Mouse (Mus musculus) frontal cortex, adult 2 months (tissue): ENCODE data around the gene Rabepk. TPM values are rescaled to one million over a fixed set of nuclear protein-coding genes. Genes with fewer than 3 reads are reported as not detected.
"Not testable (repeated sequence)": the region's sequence is repeated elsewhere in the genome, so short reads cannot be mapped to it uniquely, and the experiment has no call there.

Experiments
- DNase-seq, 2 experiments: peaks; one replicate each; pipeline ENCODE4 v3.0.0; 2022; ENCODE audit warnings: low spot score in 1 of 2; ENCODE audit errors: extremely low spot score in 1 of 2
- polyA plus RNA-seq: library from polyadenylated mRNA; depleted of rRNA; stranded (reverse); fragments of >200 nt; gene quantifications from 2 replicates; pipeline ENCODE4 v1.2.3, GENCODE M21; 2012; rRNA removed

Gene Rabepk
- 37.0 and 38.3 TPM in 2 replicates for polyA plus RNA-seq

- peak; percentile 60 to 77 for DNase-seq
These were observed at the start of gene Rabepk for GRCm38 (mm10) chr2:34799357-34800256. Gene Rabepk, minus strand, starts transcription at chr2:34799912.

DNA sequence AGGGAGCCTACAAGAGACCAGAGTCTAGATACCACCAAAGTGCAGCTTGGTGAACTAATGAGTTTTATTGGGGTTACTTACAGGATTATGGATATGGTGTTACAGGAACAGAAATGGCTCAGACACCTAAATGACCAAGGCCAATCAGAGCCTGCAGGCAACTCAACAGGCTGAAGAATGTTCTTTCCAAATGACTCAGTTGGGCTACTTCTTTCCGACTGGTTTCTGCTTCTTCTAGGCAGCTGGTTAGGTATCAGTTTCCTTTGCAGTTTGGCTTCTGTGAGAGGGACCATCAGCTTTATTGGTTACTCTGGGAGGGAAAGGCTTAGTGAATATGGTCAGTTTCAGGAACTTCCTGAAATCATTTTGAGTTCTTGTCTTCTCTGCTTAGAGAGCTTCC is 48.0 kb upstream of the Rabepk start:
- DNase-seq: no peak

- peak in 1 of 2 experiments; percentile 33 for DNase-seq
These were observed 43.7 kb upstream of the Rabepk start for GRCm38 (mm10) chr2:34843211-34843939.

DNA sequence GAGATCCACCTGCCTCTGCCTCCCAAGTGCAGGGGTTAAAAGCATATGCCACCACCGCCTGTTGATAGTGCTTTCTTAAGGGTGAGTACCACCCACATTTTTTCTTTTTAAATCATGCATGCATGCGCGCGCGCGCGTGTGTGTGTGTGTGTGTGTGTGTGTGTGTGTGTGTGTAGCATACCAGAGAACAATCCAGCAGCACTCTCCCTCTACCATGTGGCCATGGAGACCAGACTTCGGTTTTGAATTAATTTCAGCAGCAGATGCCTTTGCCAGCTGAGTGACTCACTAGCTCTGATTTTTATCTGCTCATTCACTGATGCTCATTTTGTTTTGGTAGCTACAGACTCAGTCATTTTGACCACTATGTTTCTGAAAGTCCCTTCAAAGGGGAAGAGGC is 42.0 kb upstream of the Rabepk start:
- peak; percentile 43 to 69 for DNase-seq

GRCm38 (mm10) chr2:34840143-34840542 is 40.4 kb upstream of the Rabepk start:
- not testable (repeated sequence) for DNase-seq

DNA sequence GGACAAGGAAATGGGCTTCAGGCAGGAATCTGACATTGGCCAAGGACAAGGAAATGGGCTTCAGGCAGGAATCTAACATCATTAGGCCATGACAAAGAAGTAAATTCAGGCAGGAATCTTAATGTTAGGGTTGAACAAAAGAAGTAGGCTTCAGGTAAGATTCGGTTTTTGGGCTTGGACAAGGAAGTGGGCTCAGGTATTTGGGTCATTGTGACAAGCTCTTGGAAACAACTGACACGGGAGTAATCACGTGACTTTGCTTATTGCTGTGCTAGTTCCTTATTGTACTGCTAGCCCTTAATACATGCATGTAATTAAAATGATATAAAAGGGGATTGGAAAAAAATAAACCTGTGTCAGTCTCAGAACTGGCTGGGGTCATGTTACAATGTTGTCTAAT is 36.0 kb upstream of the Rabepk start:
- no peak for DNase-seq

DNA sequence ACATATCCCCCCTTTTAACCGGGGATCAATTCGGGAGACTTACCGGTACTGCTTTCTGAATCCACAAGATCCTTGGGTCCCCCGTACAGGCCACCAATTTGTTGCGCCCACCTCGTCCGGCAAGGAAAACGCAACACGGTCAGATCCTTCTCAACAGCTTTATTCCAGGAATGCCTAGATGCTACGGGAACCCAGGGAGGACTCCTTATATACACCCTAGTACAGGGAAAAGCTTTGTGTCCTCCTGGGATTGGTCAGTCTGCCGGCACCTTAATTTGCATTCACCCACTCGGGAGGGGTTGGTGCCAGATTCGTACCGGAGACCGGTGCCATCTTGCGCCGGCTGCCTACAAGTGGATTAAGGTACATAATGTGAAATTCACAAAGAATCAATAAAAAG is 33.9 kb upstream of the Rabepk start:
- DNase-seq: no peak

- DNase-seq: not testable (repeated sequence)
These were observed 33.2 kb upstream of the Rabepk start, which contains the start of gene Gm34653 for GRCm38 (mm10) chr2:34832766-34833457. Gene Gm34653, plus strand, starts transcription at chr2:34833007.

GRCm38 (mm10) chr2:34830066-34830465 is 30.4 kb upstream of the Rabepk start:
- not testable (repeated sequence) for DNase-seq

DNA sequence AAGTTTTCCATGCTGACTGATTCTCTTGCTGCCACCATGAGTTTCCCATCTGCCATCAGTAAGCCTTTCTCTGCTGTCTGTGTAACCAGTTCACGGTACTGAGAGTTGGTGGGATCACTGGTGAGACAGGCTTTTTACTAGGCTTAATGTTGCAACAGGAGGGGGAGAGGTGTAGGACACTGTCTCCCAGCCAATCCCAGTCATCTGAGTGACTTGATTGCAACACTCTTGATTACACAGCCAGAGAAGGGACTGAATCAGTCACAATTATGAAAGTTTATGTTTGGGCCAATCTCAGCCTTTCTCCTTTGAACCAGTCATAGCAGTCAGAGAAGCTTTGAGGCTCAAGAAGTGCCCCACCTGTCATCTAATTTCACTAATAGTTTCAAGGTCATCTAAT is 28.3 kb upstream of the Rabepk start:
- no peak for DNase-seq

GRCm38 (mm10) chr2:34827591-34827990 is 27.9 kb upstream of the Rabepk start:
- no peak for DNase-seq

GRCm38 (mm10) chr2:34826460-34827231 is 26.9 kb upstream of the Rabepk start:
- no peak for DNase-seq

- peak; percentile 77 to 94 for DNase-seq
These were observed 26.2 kb upstream of the Rabepk start, which contains the start of gene Fbxw2 for GRCm38 (mm10) chr2:34825827-34826459. Gene Fbxw2, minus strand, starts transcription at chr2:34826311.

DNA sequence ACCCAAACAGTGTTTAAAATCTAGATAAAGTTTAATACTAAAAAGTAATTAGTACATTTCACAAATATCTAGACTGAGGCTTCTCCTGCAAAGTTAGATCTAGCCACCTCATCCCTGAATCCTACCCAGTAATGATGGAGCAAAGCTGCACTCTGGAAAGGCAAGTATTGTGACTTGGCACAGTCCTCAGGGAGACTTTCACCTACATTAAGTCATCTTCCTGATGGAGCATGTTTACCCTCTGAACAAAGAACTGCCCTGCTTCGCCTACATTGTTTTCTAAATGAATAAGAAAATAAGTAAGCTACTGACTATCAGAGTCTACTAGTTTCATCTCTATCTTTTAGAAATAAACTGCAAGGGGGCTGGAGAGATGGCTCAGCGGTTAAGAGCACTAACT is 18.8 kb upstream of the Rabepk start:
- DNase-seq: no peak

GRCm38 (mm10) chr2:34815893-34816292 is 16.2 kb upstream of the Rabepk start:
- peak in 1 of 2 experiments; percentile 23 for DNase-seq

- no peak for DNase-seq
These were observed 13.0 kb upstream of the Rabepk start for GRCm38 (mm10) chr2:34812706-34813105.

DNA sequence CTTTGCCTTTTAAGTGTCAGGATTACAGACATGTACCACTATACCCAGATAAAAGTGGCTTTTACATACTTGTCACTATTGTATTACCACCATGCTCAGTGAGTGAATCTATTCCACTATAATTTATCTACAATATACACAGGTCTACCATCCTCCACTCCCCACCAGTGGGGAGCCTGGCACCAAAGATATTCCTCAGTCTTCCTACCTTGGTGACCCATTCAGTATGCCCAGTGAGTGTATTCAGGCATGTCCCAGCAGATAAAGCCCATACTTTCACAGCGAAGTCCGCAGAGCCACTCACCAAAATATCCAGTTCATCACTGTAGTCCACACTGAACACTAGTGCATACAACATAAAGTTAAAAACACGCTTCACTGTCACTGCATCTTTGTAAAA is 11.1 kb upstream of the Rabepk start:
- no peak for DNase-seq

DNA sequence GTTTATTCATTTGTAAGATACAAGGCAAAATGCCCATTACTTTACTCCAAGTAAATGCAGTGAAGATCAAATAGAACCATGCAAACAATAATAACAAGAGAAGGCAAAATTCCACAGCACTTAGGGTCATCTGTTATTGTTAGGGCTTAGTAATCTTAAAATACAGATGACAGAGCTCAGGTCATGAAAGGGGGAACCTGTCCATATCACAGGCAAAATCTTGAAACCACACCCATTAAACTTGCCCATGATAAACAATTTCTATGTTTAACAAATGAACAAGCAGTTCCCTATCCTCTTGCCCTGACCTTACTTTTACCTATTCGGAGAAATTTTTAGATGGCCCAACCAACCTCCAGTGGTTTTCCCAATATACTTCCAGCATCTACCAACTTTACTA is 9.9 kb upstream of the Rabepk start:
- DNase-seq: no peak

DNA sequence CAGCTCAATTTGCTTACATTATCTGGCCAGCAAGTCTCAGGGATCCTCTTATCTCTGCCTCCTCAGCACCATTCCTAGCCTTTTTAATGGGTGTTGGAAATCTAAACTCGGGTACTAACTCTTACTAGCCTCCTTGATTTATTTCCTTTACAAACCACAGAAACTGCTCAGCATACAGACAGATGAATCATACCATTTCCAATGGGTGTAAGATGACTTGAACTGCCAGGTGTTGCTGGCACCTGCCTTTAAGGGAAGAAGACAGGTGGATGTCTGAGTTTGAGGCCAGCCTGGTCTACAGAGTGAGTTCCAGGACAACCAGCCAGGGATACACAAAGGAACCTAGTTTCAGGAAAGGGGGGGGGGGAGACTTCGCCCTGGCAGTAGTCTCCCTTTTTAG is 8.3 kb upstream of the Rabepk start:
- DNase-seq: no peak
